Mouse (Mus musculus) lung, postnatal 36 days (tissue): ENCODE data around the gene 2310057M21Rik.
A peak's percentile ranks its signal among the peaks of the same experiment; 100 is the strongest.
"Not testable (repeated sequence)": the region's sequence is repeated elsewhere in the genome, so short reads cannot be mapped to it uniquely, and the experiment has no call there.

Source experiments
- DNase-seq: peaks from one replicate; pipeline ENCODE4 v3.0.0; 2022; ENCODE audit warnings: mixed read lengths

Gene 2310057M21Rik

DNA sequence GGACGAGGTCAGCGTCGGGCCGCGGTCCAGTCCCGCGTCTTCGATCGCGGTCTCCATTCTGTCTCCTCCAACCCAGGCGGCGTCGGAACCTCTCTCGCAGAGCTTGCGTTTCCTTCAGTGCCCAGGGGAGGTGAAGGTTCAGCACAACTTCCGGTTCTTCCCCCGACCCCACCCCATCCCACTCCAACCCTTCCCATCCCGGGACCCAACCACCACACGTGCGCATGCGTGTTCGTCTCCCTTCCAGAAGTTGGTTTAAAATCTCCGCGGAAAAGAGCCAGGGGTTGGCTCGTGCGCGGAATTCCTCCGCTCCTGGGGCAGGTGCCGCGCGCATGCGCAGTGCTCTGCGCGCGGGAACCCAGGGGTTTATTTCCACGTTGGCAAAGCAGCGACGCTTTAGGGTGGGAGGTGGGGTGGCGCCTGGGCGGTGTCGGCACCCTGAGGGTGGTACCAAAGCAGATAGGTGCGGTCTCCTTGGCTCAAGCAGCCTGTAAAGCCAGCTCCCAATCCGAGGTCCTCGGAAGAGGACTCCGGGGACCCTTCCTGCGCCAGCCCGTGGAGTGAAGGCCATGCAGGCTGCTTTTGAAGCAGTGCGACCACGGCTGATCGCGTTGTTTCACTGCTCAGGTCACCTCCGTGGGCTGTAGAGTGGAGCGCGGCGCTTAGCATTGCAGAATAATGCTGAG is at the start of gene 2310057M21Rik:
Gene 2310057M21Rik (minus strand): TSS at position 145 of the 686 bp plus-strand sequence.
- DNase-seq, result peak; percentile 96

DNA sequence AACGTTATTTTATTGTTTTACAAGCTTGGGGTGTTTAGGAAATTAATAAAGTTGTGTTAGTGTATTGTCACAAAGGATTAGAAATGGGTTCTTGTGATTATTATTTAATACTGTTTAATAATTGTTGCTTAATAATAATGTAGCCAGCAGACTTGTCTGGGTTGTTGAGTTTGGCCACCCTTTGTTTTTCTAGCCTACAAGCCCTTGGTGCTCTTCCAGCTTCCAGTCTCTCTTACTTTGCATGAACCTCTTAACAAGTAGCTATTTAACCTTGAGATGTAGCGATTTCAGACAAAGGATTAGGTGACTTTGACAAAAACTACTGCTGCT is 49.3 kb upstream of the 2310057M21Rik start:
- no peak for DNase-seq

DNA sequence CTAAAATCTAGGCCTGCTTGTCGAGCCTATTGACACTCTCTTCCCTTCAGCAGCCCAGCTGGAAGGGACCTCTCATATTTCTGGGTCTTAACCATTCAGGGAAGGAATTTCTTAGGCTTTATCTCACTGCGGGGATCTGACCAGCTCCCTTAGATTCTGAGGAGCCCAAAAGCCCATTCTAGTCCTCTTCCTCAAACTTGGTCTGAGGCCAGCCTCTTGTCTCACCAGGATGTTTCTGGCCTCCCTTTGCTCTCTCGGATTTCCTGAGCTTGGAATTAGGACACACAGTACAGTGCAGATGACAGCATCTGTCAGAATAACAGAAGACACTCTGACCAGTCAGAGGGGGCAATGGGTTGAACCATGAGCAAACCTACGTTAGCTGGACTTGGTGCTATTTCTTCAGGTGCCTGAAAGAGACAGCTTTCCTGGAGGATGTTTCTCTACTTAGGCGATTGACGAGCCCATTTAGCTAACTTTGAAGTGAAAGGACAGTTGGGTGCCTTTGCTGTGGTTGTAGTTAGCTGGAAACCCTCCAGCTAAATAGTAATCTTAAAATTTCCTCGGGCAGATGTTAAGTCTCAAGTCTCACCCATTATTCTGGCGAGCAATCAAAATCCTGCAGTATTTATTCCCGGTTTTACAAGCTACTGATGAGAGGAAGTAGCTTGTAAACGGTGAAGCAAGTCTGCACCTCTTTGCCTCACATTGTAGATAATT is 48.8 kb upstream of the 2310057M21Rik start:
- DNase-seq, result peak; percentile 76

DNA sequence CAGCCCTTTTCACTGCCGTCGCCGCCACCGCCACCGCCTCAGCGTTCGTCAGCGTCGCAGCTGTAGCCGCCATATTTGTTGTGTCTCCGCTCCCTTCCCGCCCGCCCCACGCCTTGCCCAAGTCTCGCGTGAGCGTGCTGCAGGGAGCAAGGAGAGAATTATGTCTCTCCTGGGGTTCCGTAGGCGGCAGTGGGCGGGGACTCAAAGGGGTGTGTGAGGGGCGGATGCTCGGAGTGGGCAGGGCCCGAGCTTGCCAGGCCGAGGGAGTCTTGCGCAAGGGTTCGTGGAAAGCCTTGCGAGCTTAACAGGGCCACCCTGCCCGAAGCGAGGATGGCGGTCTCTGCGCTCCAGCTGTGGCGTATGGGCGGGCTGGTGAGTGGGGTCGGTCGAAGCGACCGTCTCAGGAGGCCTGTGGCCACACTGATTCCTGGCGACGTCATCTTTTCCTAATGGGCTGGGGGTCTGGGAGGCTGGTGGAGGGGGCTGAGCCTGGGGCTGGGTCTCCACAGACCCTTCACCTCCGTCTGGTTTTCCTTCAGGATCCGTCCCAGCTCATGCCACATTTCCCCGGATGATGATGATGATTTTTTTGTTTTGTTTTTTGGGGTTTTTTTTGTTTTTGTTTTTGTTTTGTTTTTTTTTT is 48.0 kb upstream of the 2310057M21Rik start, which contains the start of the genes Ikzf5 and Acadsb:
Gene Ikzf5 (minus strand): TSS at position 106 of the 643 bp plus-strand sequence.
Gene Acadsb (plus strand): TSS at position 186 of the 643 bp plus-strand sequence.
- DNase-seq, result peak; percentile 99

DNA sequence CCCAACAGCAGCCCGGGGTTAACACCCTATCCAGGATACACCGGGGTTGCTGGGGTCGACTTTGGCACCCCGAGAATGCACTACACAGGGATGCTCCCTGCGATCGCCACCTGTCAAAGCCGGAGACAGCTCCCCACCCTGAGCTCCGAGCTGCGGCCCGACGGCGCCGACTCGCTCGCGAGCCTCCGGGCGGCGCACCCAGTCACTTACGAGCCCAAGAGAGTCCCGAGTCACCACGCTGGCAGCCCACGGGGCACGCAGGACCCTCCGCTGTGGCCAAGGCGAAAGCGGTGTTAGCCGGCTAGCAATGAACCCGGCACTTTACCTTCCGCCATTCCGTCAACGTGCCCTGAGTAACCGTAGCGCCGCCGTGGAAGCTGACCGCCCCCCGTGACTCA is 47.4 kb upstream of the 2310057M21Rik start:
- no peak for DNase-seq

DNA sequence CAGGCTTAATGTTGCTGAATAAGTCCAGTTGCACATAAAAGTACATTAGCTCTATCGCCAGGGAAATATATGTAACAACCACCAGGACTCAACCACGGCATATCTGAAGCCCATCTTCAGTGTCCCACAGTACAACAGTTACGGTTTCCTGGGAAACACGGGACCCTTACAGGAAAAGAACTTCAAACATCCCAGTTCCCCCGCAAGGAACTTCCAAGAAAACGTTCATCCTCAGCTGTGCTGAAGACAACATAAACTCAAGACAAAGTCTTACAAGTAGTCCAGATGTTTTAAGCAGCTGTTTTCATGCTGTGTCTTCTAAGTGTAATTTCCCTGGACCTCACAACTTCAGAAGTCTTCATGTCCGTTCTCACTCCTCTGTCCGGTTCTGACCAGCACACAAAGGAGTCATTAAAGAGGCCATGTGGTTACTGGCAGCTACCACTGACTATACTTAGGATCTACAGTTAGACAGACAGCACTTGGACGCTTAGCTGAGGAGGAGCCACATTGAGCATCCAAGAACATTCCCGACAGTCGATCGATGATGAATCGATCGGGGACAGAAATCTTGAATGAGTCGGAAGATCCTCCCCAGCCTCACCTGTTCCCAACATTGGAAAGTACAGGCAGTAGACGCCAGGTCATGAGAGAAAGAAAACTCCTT is 46.9 kb upstream of the 2310057M21Rik start:
- DNase-seq, result peak; percentile 21

DNA sequence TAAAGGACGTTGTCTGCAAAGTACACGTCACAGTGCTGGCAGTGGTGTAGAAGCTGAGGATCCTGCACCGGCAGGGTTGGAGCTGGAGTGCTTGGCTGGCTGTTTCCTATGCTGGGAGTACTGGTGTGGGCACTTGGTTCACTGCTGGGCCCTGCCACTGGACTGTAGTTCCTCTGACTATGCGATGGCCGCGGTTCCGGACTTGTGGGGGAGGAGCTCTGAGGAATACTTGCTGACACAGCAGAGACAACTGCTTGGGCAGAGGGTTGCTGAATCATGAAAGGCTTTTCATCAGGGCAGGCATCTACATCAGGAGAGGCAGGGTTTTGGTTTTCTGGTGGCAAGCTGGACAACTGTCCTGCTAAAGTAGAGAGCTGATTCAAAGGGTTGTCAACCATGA is 29.2 kb upstream of the 2310057M21Rik start:
- DNase-seq, result not testable (repeated sequence)

DNA sequence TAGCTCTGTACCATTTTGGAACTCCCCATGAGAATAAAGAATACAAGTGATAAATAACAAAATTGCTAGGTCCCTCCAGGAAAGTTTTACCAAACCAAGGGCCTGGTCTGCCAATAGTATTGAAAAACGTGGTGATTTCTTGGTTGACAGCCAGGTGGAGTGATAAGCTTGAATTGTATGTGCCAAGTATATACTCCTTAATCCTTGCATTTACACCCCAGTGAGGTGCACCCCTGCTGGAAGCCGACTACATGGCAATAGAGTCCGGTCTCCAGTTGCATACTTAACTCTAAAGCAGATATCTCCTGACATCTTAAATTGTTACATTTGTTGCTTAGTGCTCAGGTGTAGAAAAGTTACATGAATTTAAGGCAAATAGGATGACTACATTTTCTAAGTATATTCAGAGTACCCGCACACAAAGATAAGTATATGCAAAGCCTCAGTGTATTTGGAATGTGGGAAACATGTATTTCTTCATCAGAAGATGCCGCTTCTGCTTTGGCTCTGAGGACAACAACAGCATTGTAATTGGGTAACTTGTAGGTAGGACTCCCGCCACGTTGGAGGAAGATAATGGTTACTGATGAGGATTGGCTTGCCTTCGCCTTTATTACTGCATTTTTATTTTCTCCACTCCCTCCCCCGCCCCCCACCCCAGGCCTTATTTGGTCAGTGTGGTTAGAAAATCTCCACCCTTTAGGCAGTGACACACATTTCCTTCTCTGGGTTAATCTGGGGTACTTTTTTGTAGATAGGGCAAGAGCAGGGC is 9.5 kb upstream of the 2310057M21Rik start:
- DNase-seq, result no peak

DNA sequence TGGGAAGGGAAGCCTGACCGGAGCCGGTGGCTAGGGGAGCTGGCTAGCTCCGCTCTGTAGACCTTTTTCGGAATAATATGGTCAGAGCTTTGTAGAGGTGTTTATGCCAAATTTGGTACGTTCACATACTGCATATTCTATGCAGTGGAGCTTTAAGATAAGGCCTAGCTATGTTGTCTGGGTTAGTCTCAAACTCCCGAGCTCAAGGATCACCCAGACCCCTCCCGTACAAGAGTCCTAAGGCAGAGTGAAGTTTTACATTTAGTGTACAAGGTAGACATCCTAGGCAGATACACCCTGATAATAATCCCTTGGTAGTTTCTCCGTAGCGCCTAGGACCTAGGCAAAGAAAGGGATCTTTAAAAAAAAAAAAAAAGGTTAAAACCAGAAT is 8.9 kb upstream of the 2310057M21Rik start:
- no peak for DNase-seq

DNA sequence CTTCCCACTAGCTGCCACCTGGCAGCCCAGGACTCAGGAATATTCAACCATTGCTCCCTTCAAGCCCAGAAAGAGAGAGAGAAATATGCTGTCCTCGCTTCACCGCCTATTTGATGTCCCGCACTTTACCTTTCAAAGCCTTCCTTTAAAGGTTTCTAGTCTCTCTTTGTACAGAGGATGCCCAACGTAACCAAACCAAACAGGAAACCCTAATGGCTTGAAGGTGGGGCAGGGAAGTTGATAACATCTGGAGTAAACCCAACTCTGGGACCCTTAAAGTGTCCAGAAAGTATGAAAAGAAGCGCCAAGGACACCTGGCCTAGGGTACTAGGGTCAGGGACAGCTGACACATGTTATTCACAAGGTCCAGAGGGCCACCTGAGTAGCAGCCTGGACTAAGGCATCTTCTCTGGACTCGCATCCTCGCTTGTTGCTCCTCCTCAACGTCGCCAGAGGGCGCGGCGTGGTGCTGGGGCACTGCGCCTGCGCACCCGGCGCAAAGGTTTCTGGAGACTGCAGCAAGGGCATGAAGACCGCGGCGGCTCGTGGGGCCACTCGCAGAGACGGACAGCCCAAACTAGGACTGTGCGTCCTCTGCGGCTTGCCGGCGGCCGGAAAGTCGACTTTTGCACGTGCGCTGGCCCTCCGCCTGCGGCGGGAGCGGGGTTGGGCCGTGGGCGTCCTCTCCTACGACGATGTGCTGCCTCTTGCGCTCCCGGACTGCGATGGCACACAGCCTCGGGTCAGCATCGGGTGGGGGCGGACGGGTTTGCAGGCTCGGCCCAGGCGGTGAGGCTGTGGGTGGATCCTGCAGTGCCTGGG is 8.3 kb upstream of the 2310057M21Rik start, which contains the start of gene Pstk:
Gene Pstk (plus strand): TSS at position 494 of the 822 bp plus-strand sequence.
- DNase-seq, result peak; percentile 91

DNA sequence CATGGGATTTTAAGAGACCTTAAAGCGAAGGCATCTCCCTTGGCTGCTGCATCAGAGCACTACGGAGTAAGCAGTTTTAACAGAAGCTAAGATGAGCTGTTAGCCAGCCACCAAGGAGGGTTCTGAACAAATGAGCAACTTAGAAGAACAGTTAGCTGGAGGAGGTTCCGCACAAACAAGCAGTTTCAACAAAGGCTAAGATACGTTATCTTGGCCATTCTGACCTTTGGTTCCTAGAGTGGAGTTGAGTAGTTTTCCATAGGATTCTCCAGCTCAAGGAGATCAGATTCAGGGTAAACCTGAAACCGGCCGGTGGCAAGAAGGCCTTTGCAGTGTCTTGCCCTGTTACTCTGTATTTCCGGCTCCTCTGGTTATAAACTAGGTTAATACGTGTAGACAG is 1.6 kb upstream of the 2310057M21Rik start:
- DNase-seq, result no peak

DNA sequence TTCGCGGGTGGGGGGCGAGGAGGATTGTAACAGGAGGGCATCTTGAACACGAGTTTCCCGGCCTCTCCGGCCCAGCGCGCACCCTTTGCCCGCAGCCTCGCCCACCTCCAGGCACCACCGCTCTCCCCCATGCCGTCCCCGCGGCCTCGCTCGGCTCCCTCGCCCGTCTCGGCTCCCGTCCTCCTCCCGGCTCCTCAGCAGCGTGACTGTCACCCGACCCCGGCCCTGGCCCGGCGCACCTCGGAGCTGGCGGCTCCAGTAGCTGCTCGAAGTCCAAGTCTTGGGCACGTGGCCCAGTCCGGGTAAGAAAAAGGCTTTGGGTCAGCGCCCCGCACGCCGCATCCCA is 317 bp downstream of the 2310057M21Rik start:
- DNase-seq, result no peak

DNA sequence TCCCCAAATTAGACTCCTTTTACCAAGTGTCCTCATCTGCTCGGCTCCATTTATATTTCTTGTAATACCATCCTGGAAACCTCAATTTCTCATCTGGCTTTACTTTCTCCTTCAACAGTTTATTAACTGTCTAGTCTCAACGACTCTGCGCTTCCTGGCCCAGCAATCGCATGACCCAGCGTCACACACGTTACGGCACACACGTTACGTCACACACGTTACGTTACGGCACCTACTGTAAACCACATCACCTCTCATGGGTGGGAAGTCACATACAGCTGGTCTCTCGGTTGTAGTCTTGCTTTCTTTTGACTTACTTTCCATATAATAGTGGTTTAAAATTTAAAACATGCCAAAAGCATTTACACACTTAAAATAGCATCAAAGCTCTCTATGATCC is 6.5 kb downstream of the 2310057M21Rik start:
- DNase-seq, result no peak

DNA sequence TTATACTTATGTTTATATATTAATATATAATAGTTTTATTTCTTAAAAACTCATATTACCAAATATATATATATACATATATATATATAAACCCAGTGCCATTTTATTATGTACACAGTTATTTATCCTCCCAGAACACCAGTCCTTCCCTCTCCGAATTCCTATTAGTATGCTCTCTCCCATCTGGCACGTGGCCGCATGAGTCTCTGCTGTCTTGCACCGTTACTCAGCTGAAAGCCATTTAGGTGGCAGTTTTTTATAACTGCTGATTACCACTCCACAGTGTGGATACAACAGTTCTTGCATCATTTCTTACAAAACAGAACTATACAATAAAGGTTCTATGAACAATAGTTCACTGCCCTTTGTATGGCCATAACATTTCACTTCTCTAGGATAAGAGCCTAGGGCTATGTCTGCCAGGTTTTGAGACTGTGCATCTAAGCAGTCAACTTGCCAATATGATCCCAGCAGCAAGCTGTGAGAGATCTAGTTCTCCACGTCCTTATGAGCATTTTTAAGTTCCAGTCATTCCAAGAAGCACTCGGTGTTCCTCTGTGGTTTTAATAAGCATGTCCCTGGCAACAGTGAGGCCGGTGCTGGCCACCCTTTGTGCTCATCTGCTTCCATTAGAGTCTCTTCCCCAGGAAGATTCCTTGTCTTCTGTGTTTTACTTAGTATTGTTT is 16.6 kb downstream of the 2310057M21Rik start:
- DNase-seq, result no peak

DNA sequence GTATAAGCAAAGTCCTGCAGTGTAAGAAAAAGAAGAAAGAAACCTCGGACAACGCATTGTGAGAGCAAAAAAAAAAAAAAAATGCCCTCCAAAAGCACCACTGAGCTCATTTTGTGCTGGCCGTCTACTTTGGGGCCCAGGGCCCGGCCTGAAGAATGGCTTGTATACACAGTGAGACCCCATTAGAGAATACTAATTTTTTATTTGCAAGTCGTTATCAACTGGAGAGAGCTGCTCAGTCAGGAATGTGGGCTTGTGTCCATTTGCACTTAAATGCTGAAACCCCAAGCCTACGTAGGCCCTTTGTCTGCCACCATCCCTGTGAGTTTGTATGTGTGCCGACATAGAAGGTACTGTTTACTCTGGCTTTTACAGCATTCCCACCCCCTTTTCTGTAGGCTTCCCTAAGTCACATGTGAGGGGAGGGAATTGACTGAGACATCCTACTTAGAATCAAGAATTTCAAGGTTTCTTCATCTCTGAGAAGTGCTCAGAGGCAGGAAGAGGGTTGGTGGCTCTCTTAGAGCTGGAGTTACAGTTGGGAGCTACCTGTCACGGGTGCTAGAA is 25.0 kb downstream of the 2310057M21Rik start:
- no peak for DNase-seq

DNA sequence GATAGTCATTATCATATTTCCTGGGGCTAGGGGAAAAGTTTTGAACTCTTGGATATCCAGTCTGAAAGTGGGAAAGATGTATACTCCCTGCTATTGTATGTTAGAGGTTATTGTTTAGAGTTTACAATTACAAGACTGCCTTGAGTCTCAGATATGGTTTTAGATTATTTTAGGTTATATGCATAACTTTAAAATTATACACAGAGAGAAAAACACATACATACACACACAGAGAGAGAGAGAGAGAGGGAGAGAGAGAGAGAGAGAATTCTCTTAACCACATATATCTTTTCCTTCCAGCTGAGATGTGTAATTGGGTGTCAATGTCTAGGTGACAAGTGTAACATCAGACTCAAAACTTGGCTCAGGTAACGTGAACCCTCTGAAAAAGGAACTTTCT is 29.0 kb downstream of the 2310057M21Rik start, which contains the start of gene Fam24a:
Gene Fam24a (plus strand): TSS at position 301 of the 400 bp plus-strand sequence.
- DNase-seq, result no peak

DNA sequence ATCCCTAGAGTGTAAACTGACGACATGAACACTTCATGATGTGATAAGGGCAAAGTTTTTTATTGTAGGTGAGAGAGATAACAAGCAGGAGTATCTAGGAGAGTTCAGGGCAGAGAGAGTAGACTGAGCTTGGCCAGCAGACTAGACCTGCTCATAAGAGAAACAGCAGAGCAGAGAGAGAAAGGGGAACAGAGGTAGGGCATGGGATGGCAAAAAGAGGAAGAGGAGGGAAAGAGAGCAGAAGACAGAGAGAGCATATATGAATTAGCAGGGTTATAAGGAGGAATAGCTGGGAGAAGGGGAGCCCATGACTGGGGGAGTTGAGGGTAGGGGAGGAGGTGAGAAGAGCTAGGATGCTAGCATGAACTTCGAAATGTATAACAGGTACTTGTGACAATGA is 30.9 kb downstream of the 2310057M21Rik start:
- no peak for DNase-seq

DNA sequence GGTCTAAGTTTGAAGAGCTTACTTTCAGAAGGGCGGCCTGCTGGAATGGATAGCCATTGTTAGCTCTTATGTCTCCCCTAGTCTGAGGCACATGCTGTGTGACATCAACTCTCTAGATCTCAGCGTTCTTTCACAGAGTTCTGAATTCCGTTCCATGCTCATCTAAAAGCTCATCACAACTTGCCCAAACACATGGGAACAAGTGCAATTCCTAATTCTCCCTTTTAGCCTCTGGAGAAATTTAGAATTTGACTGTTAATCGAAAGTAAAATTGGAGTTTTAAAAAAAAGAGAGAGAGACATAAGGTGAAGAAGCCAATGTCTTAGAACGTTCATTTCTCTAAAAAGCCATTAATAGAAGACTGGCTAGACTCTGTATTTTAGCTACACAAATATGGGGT is 33.1 kb downstream of the 2310057M21Rik start, which contains the start of gene Fam24b:
Gene Fam24b (minus strand): TSS at position 101 of the 400 bp plus-strand sequence.
- DNase-seq, result no peak

DNA sequence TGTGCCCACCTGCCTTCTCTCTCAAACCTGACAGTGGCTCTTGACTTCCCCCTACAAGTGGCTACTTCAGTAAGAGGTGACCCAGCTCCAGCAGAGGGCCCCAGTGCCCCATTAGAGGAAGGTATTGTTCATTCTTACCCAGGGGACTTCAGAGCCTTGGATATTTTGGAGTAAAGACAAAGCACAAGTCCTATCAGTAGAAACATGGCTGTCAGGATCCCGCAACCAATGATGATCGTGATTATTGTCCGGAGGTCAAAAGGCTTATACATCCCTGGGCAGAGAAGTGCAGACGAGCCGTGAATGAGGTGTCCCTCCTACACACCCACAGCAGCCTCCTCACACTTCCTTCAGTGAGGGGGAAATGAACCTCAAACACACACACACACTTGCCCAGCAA is 35.5 kb downstream of the 2310057M21Rik start:
- DNase-seq, result no peak

DNA sequence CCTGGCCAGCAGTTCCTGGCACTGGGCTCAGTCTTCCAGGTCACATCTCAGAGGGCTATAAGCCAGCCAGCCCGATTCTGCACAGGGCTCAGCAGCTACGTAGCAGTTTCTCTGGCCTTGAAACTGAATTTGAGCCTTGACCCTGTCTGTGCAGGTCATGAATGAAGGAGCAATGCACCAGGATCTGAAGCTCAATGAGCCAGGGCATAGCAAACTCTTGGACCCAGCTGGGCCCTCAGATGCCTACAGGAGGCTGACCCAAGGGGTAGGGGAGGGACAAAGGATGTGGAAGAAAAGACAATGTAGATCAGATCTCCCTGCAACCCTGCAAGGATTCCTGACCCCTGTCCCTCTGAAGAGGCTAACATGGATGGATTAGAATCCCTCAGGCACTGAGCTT is 40.4 kb downstream of the 2310057M21Rik start, which contains the start of gene Cuzd1:
Gene Cuzd1 (minus strand): TSS at position 101 of the 400 bp plus-strand sequence.
- no peak for DNase-seq
